Comparison of ENCODE assay signal across 8 mouse cellular contexts in the genomic region with DNA sequence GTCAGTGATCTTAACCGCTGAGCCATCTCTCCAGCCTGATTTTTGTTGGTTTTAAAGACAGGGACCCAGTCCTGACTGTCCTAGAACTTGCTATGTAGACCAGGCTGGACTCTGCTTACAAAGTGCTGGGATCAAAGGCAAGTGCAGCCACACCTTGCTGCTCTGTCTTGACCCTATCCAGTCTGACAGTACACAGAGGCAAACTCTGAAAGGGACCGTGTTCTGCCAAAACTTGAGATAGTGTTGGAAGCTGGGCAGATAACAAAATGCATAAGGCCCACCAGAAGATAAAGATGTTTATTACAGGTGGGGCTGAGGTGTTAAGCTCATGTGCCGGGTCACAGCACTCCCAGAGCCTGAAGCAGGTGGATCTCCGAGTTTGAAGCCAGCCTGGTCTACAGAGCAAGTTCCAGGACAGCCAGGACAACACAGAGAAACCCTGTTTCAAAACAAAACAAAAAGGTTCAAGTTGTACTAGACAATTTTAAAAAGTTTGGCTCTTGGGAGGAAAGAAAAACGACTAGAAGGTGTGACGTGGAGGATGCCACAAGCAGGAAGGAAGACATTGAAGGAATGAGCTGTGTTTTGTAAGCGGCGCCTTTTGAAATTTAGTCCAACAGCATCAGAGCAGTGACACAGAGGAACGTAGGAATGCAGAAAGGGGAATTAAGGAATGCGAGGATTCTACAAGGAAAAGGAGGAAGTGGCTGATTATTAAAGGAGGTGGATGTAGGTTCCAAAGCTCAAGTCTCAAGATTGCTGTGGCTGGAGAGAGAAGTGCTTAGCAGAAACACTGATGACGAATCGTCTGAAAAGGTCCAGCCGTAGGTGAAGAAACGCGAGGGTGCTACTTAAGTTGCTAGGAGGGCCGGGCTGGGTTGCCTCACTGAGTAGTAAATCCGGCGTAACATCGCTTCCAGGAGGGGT. TPM values are rescaled to one million over a fixed set of nuclear protein-coding genes. Genes with fewer than 3 reads are reported as not detected.
DNase-seq lines count a peak whose midpoint lies in the region; ATAC-seq and TF ChIP-seq lines count a peak whose summit lies in the region.

No protein-coding gene starts in this region.

- 17% methylated on average over 19 of the region's 19 CpGs for WGBS in forebrain, embryonic 14.5 days
- 8% methylated on average over 19 of the region's 19 CpGs for WGBS in liver, embryonic 15.5 days (ENCODE audit: insufficient replicate concordance)

- DNase-seq in embryo, embryonic 10.5 days (ENCODE audit: low spot score), result peak; percentile 53
- DNase-seq in embryo, embryonic 11 days, result no peak
- DNase-seq in forebrain, embryonic 14.5 days (ENCODE audit: low spot score), result peak; percentile 8
- no peak for DNase-seq in adrenal gland, postnatal 14 days
- DNase-seq in gastrocnemius, adult 8-10 months (ENCODE audit: low spot score in 2 of 2), result no peak
- no peak for DNase-seq in cerebellum, postnatal 14 days

- no peak for TF ChIP-seq POLR2A in ES-Bruce4 (IDR thresholded peaks at IDR 0.05; ENCODE audit: insufficient read depth, low read length)

- H3K4me3 ChIP-seq in ES-Bruce4 (ENCODE audit: low read depth, low read length), result peak overlapping the region; percentile 75
- H3K4me3 ChIP-seq in forebrain, embryonic 14.5 days (ENCODE audit: low read depth, low read length), result peak overlapping the region; percentile 55
- peak overlapping the region; percentile 81 for H3K4me3 ChIP-seq in liver, embryonic 15.5 days (replicated peaks)

- H3K4me2 ChIP-seq in forebrain, embryonic 14.5 days (ENCODE audit: low read length), result peak overlapping the region; percentile 65
- H3K4me2 ChIP-seq in liver, embryonic 15.5 days, result peak overlapping the region; percentile 94

- peaks cover 3% of the 10 kb centered on the region for H3K4me1 ChIP-seq in ES-Bruce4 (ENCODE audit: control insufficient read depth, insufficient read depth, low read length)
- peaks cover 9% of the 10 kb centered on the region for H3K4me1 ChIP-seq in forebrain, embryonic 14.5 days (ENCODE audit: control insufficient read depth, insufficient read depth, low read length)
- peaks cover 33% of the 10 kb centered on the region for H3K4me1 ChIP-seq in liver, embryonic 15.5 days (replicated peaks)

- TF ChIP-seq EP300 in ES-Bruce4 (IDR thresholded peaks at IDR 0.05; ENCODE audit: insufficient read depth, low read depth, low read length), result no peak

- no peak for TF ChIP-seq CTCF in ES-Bruce4 (IDR thresholded peaks at IDR 0.05; ENCODE audit: low read depth, low read length)

- no peaks in the 10 kb centered on the region for H3K9me3 ChIP-seq in ES-Bruce4 (replicated peaks; ENCODE audit: control insufficient read depth, insufficient read depth, low read length, poor library complexity, severe bottlenecking)
- H3K9me3 ChIP-seq in forebrain, embryonic 14.5 days (replicated peaks; ENCODE audit: control insufficient read depth, low read length), result no peaks in the 10 kb centered on the region
- H3K9me3 ChIP-seq in liver, embryonic 15.5 days (replicated peaks), result no peaks in the 10 kb centered on the region

- H3K27me3 ChIP-seq in ES-Bruce4 (ENCODE audit: control insufficient read depth, insufficient read depth, low read length, poor library complexity, severe bottlenecking), result no peaks in the 10 kb centered on the region
- H3K27me3 ChIP-seq in forebrain, embryonic 14.5 days (replicated peaks; ENCODE audit: control insufficient read depth, insufficient read depth, low read length), result no peaks in the 10 kb centered on the region
- H3K27me3 ChIP-seq in liver, embryonic 15.5 days, result no peaks in the 10 kb centered on the region

- H3K9ac ChIP-seq in ES-Bruce4 (ENCODE audit: low read depth, poor library complexity, severe bottlenecking), result peak overlapping the region; percentile 53
- peak overlapping the region; percentile 70 for H3K9ac ChIP-seq in forebrain, embryonic 14.5 days (ENCODE audit: low read length)
- H3K9ac ChIP-seq in liver, embryonic 15.5 days, result peak overlapping the region; percentile 68

- H3K36me3 ChIP-seq in ES-Bruce4 (ENCODE audit: control insufficient read depth, insufficient read depth, low read length, poor library complexity, severe bottlenecking), result peaks cover 10% of the 10 kb centered on the region
- peaks cover 25% of the 10 kb centered on the region for H3K36me3 ChIP-seq in forebrain, embryonic 14.5 days (ENCODE audit: control insufficient read depth, insufficient read depth, low read length)
- H3K36me3 ChIP-seq in liver, embryonic 15.5 days (replicated peaks), result peaks cover 39% of the 10 kb centered on the region

- peak; percentile 18 for ATAC-seq in forebrain, embryonic 14.5 days
- ATAC-seq in liver, embryonic 15.5 days (ENCODE audit: insufficient read depth), result peak; percentile 42

- H3K27ac ChIP-seq in ES-Bruce4 (ENCODE audit: insufficient read depth, low read length), result no peak overlapping the region
- H3K27ac ChIP-seq in forebrain, embryonic 14.5 days (ENCODE audit: low read depth, low read length), result no peak overlapping the region
- H3K27ac ChIP-seq in liver, embryonic 15.5 days (replicated peaks), result peak overlapping the region; percentile 86

RNA-seq across cellular contexts. Expression of gene Oscp1, which starts 0.9 kb away (rescaled TPM):
- 2.8 and 5.3 TPM in 2 replicates for polyA plus RNA-seq in ES-Bruce4 (2011; ENCODE audit: insufficient read depth, insufficient read length, low read depth, missing spikeins)
- 31.2 and 32.0 TPM in 2 replicates for polyA plus RNA-seq in forebrain, embryonic 14.5 days (2014; fragmentation: Nextera tagmentation; extraction: Ambion mirVana)
- 1.6 and 1.9 TPM in 2 replicates for polyA plus RNA-seq in liver, embryonic 15.5 days (2015; fragmentation: Nextera tagmentation; extraction: Ambion mirVana)
- total RNA-seq in adrenal gland, postnatal 14 days (2021), result 5.2 and 5.8 TPM in 2 replicates
- total RNA-seq in gastrocnemius, adult 8-10 months (2022), result 1 to 10 TPM; 1.2 to 3.2 (median 2.9) TPM

RNA-seq across cellular contexts. Expression of gene Mrps15, which starts 10.7 kb away (rescaled TPM):
- 68.4 and 69.5 TPM in 2 replicates for polyA plus RNA-seq in ES-Bruce4 (2011; ENCODE audit: insufficient read depth, insufficient read length, low read depth, missing spikeins)
- polyA plus RNA-seq in forebrain, embryonic 14.5 days (2014; fragmentation: Nextera tagmentation; extraction: Ambion mirVana), result 108 and 124 TPM in 2 replicates
- polyA plus RNA-seq in liver, embryonic 15.5 days (2015; fragmentation: Nextera tagmentation; extraction: Ambion mirVana), result 68.1 and 74.3 TPM in 2 replicates
- total RNA-seq in adrenal gland, postnatal 14 days (2021), result 77.6 and 79.9 TPM in 2 replicates
- total RNA-seq in gastrocnemius, adult 8-10 months (2022), result 10 to 100 TPM; 62.8 to 70.5 (median 66.0) TPM

RNA-seq across cellular contexts. Expression of gene Csf3r, which starts 33.1 kb away (rescaled TPM):
- not detected in 2 replicates for polyA plus RNA-seq in ES-Bruce4 (2011; ENCODE audit: insufficient read depth, insufficient read length, low read depth, missing spikeins)
- 0.48 and 0.53 TPM in 2 replicates for polyA plus RNA-seq in forebrain, embryonic 14.5 days (2014; fragmentation: Nextera tagmentation; extraction: Ambion mirVana)
- polyA plus RNA-seq in liver, embryonic 15.5 days (2015; fragmentation: Nextera tagmentation; extraction: Ambion mirVana), result 4.4 and 5.8 TPM in 2 replicates
- 1.3 and 2.1 TPM in 2 replicates for total RNA-seq in adrenal gland, postnatal 14 days (2021)
- total RNA-seq in gastrocnemius, adult 8-10 months (2022), result under 1 TPM; 0.10 to 0.44 (median 0.36) TPM

RNA-seq across cellular contexts. Expression of gene Lsm10, which starts 39.0 kb away (rescaled TPM):
- 25.4 and 28.8 TPM in 2 replicates for polyA plus RNA-seq in ES-Bruce4 (2011; ENCODE audit: insufficient read depth, insufficient read length, low read depth, missing spikeins)
- 63.1 and 76.6 TPM in 2 replicates for polyA plus RNA-seq in forebrain, embryonic 14.5 days (2014; fragmentation: Nextera tagmentation; extraction: Ambion mirVana)
- 25.5 and 26.7 TPM in 2 replicates for polyA plus RNA-seq in liver, embryonic 15.5 days (2015; fragmentation: Nextera tagmentation; extraction: Ambion mirVana)
- 17.9 and 20.6 TPM in 2 replicates for total RNA-seq in adrenal gland, postnatal 14 days (2021)
- total RNA-seq in gastrocnemius, adult 8-10 months (2022), result 10 to 100 TPM in 1 of 4 experiments, 1 to 10 TPM in 3; 8.8 to 10.9 (median 9.4) TPM

RNA-seq across cellular contexts. Expression of gene Stk40, which starts 46.3 kb away (rescaled TPM):
- polyA plus RNA-seq in ES-Bruce4 (2011; ENCODE audit: insufficient read depth, insufficient read length, low read depth, missing spikeins), result 36.4 and 37.5 TPM in 2 replicates
- 22.2 and 25.1 TPM in 2 replicates for polyA plus RNA-seq in forebrain, embryonic 14.5 days (2014; fragmentation: Nextera tagmentation; extraction: Ambion mirVana)
- 13.1 and 15.5 TPM in 2 replicates for polyA plus RNA-seq in liver, embryonic 15.5 days (2015; fragmentation: Nextera tagmentation; extraction: Ambion mirVana)
- 39.2 and 48.2 TPM in 2 replicates for total RNA-seq in adrenal gland, postnatal 14 days (2021)
- total RNA-seq in gastrocnemius, adult 8-10 months (2022), result 100 to 1,000 TPM; 122 to 135 (median 128) TPM

Comparison
In these comparisons a context has a peak if more than half of its experiments do, and no peak if none do; other contexts are left out.
1. DNase-seq: peak in embryo, embryonic 10.5 days (single experiment) and forebrain, embryonic 14.5 days (single experiment); none in embryo, embryonic 11 days (single experiment), adrenal gland, postnatal 14 days (single experiment), gastrocnemius, adult 8-10 months (0 of 2) and cerebellum, postnatal 14 days (0 of 2).
2. Peak in every context shown above with its lines, with median percentiles within 50 percentile points of each other: H3K4me3 ChIP-seq and H3K9ac ChIP-seq.